Mouse (Mus musculus) T-helper 1 cell (primary cell): ENCODE data around the gene BC025920.

ENCODE experiments used
- in situ Hi-C: fragments of 300-600 bp; cut with MboI, MseI; formaldehyde crosslinking; loops from one replicate; pipeline ENCODE4 v1.15.1; 2025; ENCODE audit warnings: high pct_unique_total_duplicates

Gene BC025920

DNA sequence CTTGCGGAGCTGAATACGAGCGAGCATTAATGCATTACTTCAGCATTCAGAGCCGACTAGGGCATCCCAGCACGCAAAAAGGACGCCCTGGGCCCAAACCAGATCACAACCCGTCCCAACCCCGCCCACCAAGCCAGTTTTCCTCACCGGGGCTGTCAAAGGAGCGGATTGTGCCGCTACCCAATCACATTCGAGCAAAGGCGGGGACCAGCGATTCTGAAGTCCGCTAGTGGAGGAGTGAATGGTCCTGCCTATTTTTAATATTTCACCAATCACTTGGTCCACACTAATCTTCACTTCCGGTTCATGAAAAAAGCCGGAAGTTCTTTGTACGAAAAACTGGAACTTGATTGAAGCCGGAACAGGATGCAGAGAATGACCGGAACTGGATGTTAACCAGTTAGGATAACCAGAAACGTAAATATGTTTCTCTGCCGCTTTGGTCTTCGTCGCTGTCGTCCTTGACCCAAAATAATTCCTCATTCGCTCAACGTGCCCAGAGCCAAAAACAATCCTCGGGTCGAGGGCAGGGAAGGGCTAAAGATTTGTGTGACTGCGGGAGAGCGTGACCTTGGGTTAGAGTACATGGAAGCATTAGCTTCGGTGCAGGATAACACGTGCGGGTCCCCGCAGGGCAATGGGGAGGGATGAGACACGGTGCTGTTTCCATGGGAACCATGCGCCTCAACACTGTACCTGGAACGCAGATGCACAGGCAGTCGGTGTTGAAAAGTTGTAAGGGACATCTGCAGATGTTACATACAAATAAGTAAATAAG lies at the start of gene BC025920:
Gene BC025920, plus strand, starts transcription at position 297 of the 778 bp plus-strand sequence.
- in situ Hi-C loops = no loop called here

DNA sequence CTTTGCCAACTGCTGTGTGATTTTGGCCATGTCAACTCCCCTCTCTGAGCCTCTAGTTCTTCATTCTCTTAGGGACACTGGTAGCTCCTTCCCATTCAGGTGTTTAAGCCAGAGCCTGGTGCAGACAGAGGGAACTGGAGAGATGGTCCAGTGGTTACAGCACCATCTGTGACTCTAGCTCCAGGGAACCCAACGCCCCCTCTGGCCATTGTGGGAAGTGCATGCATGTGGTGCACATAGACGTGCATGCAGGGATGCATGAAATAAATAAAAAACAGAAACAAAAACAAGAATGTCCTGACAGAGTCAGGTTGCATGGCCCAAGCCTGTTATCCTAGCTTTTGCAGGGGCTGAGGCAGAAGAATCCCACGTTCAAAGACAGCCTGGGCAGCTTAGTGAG lies 49.8 kb upstream of the BC025920 start:
- in situ Hi-C loops = no loop called here

DNA sequence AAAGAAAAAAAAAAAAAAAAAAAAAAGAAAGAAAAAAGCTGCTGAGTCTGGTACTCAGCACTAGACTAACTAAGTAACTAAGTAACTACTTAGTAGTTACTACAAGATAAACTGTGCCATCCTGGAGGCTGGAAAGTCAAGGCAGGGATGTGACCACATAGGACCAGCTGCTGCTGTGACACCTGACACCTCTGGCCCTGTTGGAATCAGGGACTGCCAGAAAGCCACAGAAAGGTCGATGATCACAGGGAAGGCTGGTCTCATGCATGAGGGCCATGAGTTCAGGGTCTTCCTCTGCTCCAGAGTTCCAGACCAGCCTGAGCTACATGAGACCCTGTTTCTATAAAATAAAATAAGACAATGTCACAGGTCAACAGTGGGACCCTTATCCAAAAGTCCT lies 48.6 kb upstream of the BC025920 start:
- in situ Hi-C loops = no loop called here

- in situ Hi-C loops = no loop called here
These were observed 46.9 kb upstream of the BC025920 start, which contains the start of gene Aes for GRCm38 (mm10) chr10:81559163-81559626. Aes (plus strand) TSS chr10:81559488.

GRCm38 (mm10) chr10:81559627-81560539 lies 46.2 kb upstream of the BC025920 start:
- in situ Hi-C loops = loop anchor here (5.0 kb wide), 1 partner anchor 82 kb away; no protein-coding TSS in a partner anchor

- in situ Hi-C loops = loop anchor here (5.0 kb wide), 1 partner anchor 81 kb away; no protein-coding TSS in a partner anchor
These were observed 45.2 kb upstream of the BC025920 start for GRCm38 (mm10) chr10:81560719-81561459.

DNA sequence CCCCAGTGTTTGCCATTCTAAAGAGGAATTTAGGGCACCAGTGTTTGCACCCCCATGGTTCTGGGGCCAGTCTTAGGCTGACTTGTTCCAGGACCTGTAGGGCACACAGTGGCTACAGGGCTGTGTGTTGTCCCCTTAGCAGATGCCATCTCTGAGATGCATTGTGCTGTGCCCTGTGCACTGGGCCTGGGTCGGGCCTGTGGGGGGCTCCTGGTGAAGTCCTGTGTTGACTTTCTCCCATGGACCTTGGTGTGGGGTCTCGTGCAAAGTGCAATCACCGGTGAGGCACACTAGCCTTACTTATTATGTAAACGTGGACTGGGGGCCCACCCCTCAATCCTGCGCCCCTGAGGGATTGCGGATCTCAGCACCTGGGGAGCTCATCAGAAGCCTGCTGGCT lies 43.7 kb upstream of the BC025920 start:
- in situ Hi-C loops = loop anchor here (5.0 kb wide), 1 partner anchor 80 kb away; no protein-coding TSS in a partner anchor

- in situ Hi-C loops = loop anchor here (5.0 kb wide), 1 partner anchor 79 kb away; no protein-coding TSS in a partner anchor
These were observed 42.6 kb upstream of the BC025920 start for GRCm38 (mm10) chr10:81563481-81563880.

- in situ Hi-C loops = loop anchor here (5.0 kb wide), 1 partner anchor 78 kb away; no protein-coding TSS in a partner anchor
These were observed 41.9 kb upstream of the BC025920 start for GRCm38 (mm10) chr10:81564216-81564615.

DNA sequence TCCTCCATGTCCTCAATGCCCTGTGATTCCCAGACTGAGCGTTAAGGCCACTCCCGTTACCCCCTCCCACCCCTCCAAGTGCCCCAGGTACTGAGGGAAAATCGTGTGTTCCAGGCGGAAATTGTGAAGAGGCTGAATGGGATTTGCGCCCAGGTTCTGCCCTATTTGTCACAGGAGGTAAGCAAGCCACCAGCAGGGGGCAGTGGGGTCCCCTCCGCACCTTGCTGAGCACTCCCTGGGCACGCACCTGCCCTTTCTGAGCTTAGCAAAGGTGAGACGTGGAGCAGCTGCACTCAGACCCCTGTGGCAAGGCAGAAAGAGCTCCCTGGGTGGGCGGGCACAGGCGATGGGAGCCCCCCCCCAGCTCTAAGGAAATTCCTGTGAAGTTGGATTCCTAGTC lies 41.3 kb upstream of the BC025920 start:
- in situ Hi-C loops = loop anchor here (5.0 kb wide), 2 partner anchors 38 to 78 kb away; partner anchors contain the start of gene Tle6

DNA sequence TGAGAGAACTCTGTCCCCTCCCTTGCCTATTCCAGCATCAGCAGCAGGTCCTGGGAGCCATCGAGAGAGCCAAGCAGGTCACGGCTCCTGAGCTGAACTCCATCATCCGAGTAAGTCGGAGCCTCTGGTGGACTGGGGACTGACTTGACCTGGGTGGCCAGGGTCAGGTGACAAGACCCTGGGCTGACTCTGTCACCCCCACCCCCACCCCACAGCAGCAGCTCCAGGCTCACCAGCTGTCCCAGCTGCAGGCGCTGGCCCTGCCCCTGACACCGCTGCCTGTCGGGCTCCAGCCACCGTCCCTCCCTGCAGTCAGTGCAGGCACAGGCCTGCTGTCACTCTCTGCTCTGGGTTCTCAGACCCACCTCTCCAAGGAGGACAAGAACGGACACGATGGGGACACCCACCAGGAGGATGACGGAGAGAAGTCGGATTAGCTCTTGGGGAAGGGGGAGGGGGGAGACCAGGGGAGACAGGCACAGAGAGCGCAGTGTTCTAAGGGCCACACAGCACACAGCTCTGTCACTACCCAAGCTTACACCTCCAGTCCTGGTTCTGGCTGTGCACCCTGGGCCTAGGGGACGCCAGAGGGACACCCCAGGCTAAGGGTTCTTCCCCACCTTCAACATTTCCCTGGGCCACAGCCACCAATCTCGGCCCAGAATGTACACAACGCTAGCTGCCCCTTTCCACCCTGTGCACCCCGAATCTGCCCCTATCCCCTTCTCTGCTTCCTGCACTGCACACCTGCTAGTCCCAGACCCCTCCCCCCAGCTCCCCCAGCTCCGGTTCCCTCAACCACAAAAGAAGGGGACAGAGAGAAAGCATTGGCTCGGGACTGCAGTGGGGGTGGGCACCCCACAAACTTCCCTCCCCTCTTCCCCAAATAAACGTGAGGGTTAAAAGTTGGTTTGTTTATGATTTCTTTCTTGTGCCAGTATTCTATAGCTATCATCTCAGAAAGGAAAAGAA lies 40.5 kb upstream of the BC025920 start:
- in situ Hi-C loops = loop anchor here (5.0 kb wide), 1 partner anchor 37 kb away; the partner anchor contains the start of gene Tle6

- in situ Hi-C loops = loop anchor here (5.0 kb wide), 1 partner anchor 34 kb away; the partner anchor contains the start of gene Tle6
These were observed 37.5 kb upstream of the BC025920 start for GRCm38 (mm10) chr10:81568381-81569191.

- in situ Hi-C loops = loop anchor here (5.0 kb wide), 1 partner anchor 33 kb away; the partner anchor contains the start of gene Tle6
These were observed 36.4 kb upstream of the BC025920 start for GRCm38 (mm10) chr10:81569507-81570237.

DNA sequence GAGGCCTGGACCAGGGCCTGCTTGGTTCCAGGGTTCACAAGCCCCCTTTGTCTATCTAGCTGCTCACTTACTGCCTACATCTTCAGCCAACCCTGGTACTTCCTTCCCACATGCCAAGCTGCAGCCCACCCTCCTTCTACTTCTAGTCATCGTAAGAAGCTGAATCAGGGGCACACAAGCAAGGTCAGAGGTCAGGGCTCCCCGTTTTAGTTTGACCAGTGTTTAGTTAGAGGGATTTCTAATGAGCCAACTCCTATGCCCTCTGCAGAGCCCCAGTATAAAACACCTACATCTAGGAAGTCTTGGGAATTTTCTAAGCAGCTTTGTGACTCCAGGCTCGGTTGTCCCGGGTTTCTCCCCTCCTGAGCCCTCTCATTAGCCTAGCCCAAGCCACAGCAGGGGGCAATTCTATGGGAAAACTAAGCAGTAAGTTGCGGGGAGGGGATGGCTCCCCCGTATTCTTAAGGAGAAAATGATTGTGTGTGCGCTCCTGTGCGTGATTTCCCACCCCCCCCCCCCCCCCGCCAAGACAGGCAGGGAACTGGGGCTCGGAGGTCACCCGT lies 35.8 kb upstream of the BC025920 start:
- in situ Hi-C loops = no loop called here

- in situ Hi-C loops = no loop called here
These were observed 35.1 kb upstream of the BC025920 start for GRCm38 (mm10) chr10:81570831-81571500.

- in situ Hi-C loops = no loop called here
These were observed 34.6 kb upstream of the BC025920 start for GRCm38 (mm10) chr10:81571501-81571876.

GRCm38 (mm10) chr10:81572133-81572671 lies 33.9 kb upstream of the BC025920 start:
- in situ Hi-C loops = no loop called here
